Mouse (Mus musculus) CH12.LX (cell line): ENCODE measurements around the gene Calml3. TPM values are rescaled to one million over a fixed set of nuclear protein-coding genes. Genes with fewer than 3 reads are reported as not detected.

Experiments
- DNase-seq: peaks from one replicate; pipeline ENCODE4 v3.0.0-alpha.2; 2013; ENCODE audit errors: extremely low read depth
- H3K27ac ChIP-seq: 2 replicates; pipeline ENCODE4 v1.5.1; 2012; ENCODE audit warnings: low read depth, mild to moderate bottlenecking, control low read depth, moderate library complexity; ENCODE audit not compliant: insufficient read depth
- H3K27me3 ChIP-seq: replicated peaks from 2 replicates; pipeline ENCODE3; 2012; ENCODE audit warnings: inconsistent platforms
- H3K36me3 ChIP-seq, 2 experiments: replicated peaks in 1 of 2; 2 replicates each; pipeline versions ENCODE3 to v1.6.1; 2012; ENCODE audit warnings: inconsistent platforms in 1 of 2, low read length in 1 of 2, mild to moderate bottlenecking in 1 of 2, mixed read lengths in 1 of 2, moderate library complexity in 1 of 2; ENCODE audit not compliant: control insufficient read depth in 1 of 2, insufficient read depth in 1 of 2
- H3K4me1 ChIP-seq, 2 experiments: 2 replicates each; pipeline ENCODE4 v1.6.1; 2012; ENCODE audit warnings: inconsistent platforms in 1 of 2, moderate library complexity in 1 of 2; ENCODE audit not compliant: insufficient read depth in 2 of 2, control insufficient read depth in 1 of 2
- H3K4me2 ChIP-seq: 2 replicates; pipeline ENCODE4 v1.6.1; 2012; ENCODE audit warnings: low read depth, mild to moderate bottlenecking, control low read depth; ENCODE audit not compliant: poor library complexity, insufficient read depth, severe bottlenecking
- H3K4me3 ChIP-seq, 3 experiments: fragments of 150-350 bp in 1 of 3; sonication (generic) in 1 of 3; replicated peaks in 1 of 3; 2 replicates each; pipeline versions ENCODE3 to v1.5.1; 2011 to 2012; ENCODE audit warnings: low read depth in 2 of 3, low read length in 2 of 3, mild to moderate bottlenecking in 2 of 3, moderate library complexity in 2 of 3, control low read depth in 1 of 3, improper control_type of control experiment in 1 of 3, inconsistent platforms in 1 of 3, mixed read lengths in 1 of 3; ENCODE audit not compliant: poor library complexity in 1 of 3
- H3K79me2 ChIP-seq: replicated peaks from 2 replicates; pipeline ENCODE4 v1.6.1; 2012; ENCODE audit warnings: mild to moderate bottlenecking, moderate library complexity; ENCODE audit not compliant: control insufficient read depth, poor library complexity, insufficient read depth, severe bottlenecking; ENCODE audit errors: extremely low read depth
- H3K9ac ChIP-seq: 2 replicates; pipeline ENCODE4 v1.6.1; 2012; ENCODE audit warnings: low read depth, mild to moderate bottlenecking, control low read depth, moderate library complexity; ENCODE audit not compliant: insufficient read depth
- H3K9me3 ChIP-seq: replicated peaks from 2 replicates; pipeline ENCODE3; 2012; ENCODE audit warnings: low read length, inconsistent platforms, mixed read lengths
- CHD1 ChIP-seq: IDR thresholded peaks from 2 replicates; pipeline ENCODE4 v1.6.1; 2012; ENCODE audit warnings: low read depth, low read length, improper control_type of control experiment, inconsistent platforms
- CHD2 ChIP-seq: IDR thresholded peaks from 2 replicates; pipeline ENCODE4 v1.6.1; 2011; ENCODE audit warnings: low read length, improper control_type of control experiment
- CTCF ChIP-seq, 2 experiments: IDR thresholded peaks in 1 of 2; conservative IDR thresholded peaks in 1 of 2; 2 replicates each; pipeline ENCODE4 v1.5.1; 2011 to 2012; ENCODE audit warnings: low read depth in 2 of 2, low read length in 2 of 2, improper control_type of control experiment in 1 of 2, inconsistent platforms in 1 of 2, mild to moderate bottlenecking in 1 of 2, moderate library complexity in 1 of 2
- E2F4 ChIP-seq: IDR thresholded peaks from 2 replicates; pipeline ENCODE4 v1.6.1; 2011; ENCODE audit warnings: low read depth, low read length, improper control_type of control experiment; ENCODE audit not compliant: insufficient replicate concordance
- EP300 ChIP-seq: IDR thresholded peaks from 2 replicates; pipeline ENCODE4 v1.6.1; 2011; ENCODE audit warnings: low read length, improper control_type of control experiment
- GABPA ChIP-seq: IDR thresholded peaks from 2 replicates; pipeline ENCODE4 v1.6.1; 2012; ENCODE audit warnings: low read depth, low read length, improper control_type of control experiment, inconsistent platforms; ENCODE audit not compliant: insufficient replicate concordance
- HCFC1 ChIP-seq: IDR thresholded peaks from 2 replicates; pipeline ENCODE4 v1.6.1; 2012; ENCODE audit warnings: low read depth, mild to moderate bottlenecking, inconsistent platforms, low read length, improper control_type of control experiment
- JUN ChIP-seq: IDR thresholded peaks from 2 replicates; pipeline ENCODE4 v1.6.1; 2011; ENCODE audit warnings: low read depth, mild to moderate bottlenecking, low read length, improper control_type of control experiment, moderate library complexity; ENCODE audit not compliant: insufficient read depth
- KAT2A ChIP-seq: IDR thresholded peaks from 2 replicates; pipeline ENCODE4 v1.6.1; 2012; ENCODE audit warnings: low read length, improper control_type of control experiment, inconsistent platforms; ENCODE audit not compliant: insufficient replicate concordance
- MEF2A ChIP-seq: IDR thresholded peaks from 2 replicates; pipeline ENCODE4 v1.6.1; 2014; ENCODE audit warnings: low read depth, mild to moderate bottlenecking, inconsistent platforms, low read length, improper control_type of control experiment, borderline replicate concordance
- MYC ChIP-seq: IDR thresholded peaks from 2 replicates; pipeline ENCODE4 v1.6.1; 2011; ENCODE audit warnings: low read depth, mild to moderate bottlenecking, improper control_type of control experiment, low read length
- NELFE ChIP-seq: IDR thresholded peaks from 2 replicates; pipeline ENCODE4 v1.6.1; 2011; ENCODE audit warnings: low read depth, low read length, improper control_type of control experiment
- NRF1 ChIP-seq: IDR thresholded peaks from 2 replicates; pipeline ENCODE4 v1.6.1; 2014; ENCODE audit warnings: low read depth, mild to moderate bottlenecking, inconsistent platforms, low read length, improper control_type of control experiment, moderate library complexity
- RAD21 ChIP-seq: IDR thresholded peaks from 2 replicates; pipeline ENCODE4 v1.6.1; 2011; ENCODE audit warnings: low read depth, mild to moderate bottlenecking, low read length, improper control_type of control experiment, moderate library complexity
- SMC3 ChIP-seq: IDR thresholded peaks from 2 replicates; pipeline ENCODE4 v1.6.1; 2011; ENCODE audit warnings: low read depth, low read length, improper control_type of control experiment
- UBTF ChIP-seq: IDR thresholded peaks from 2 replicates; pipeline ENCODE4 v1.6.1; 2012; ENCODE audit warnings: low read depth, mild to moderate bottlenecking, inconsistent platforms, low read length, improper control_type of control experiment, moderate library complexity
- USF1 ChIP-seq: IDR thresholded peaks from 2 replicates; pipeline ENCODE4 v1.6.1; 2014; ENCODE audit warnings: low read depth, mild to moderate bottlenecking, inconsistent platforms, low read length, improper control_type of control experiment
- USF2 ChIP-seq: conservative IDR thresholded peaks from 2 replicates; pipeline ENCODE4 v1.6.1; 2011; ENCODE audit warnings: low read depth, low read length, improper control_type of control experiment
- ZMIZ1 ChIP-seq: IDR thresholded peaks from 2 replicates; pipeline ENCODE4 v1.6.1; 2012; ENCODE audit warnings: low read depth, mild to moderate bottlenecking, inconsistent platforms, low read length, improper control_type of control experiment
- ZNF384 ChIP-seq: IDR thresholded peaks from 2 replicates; pipeline ENCODE4 v1.6.1; 2012; ENCODE audit warnings: low read depth, low read length, improper control_type of control experiment, inconsistent platforms
- dilution Hi-C: fragments of 300-500 bp; cut with MboI; formaldehyde crosslinking; loops from 2 replicates; pipeline ENCODE4 v1.14.3; 2020; ENCODE audit warnings: low sequenced_read_pairs; ENCODE audit not compliant: extremely low pct_unique_long_range_greater_than_20kb, extremely low pct_ligation_motif_present
- in situ Hi-C: fragments of 300-500 bp; cut with MboI; formaldehyde crosslinking; loops from 3 replicates; pipeline ENCODE4 v1.14.3; 2019; ENCODE audit warnings: low sequenced_read_pairs, low pct_ligation_motif_present, low pct_unique_long_range_greater_than_20kb, mixed read lengths
- polyA plus RNA-seq: library from polyadenylated mRNA; unstranded; fragments of >175 nt; gene quantifications from 2 replicates; pipeline ENCODE4 v1.2.1, GENCODE M21; 2012; ENCODE audit warnings: low read depth; ENCODE audit not compliant: insufficient read length
- total RNA-seq, 2 experiments: library from RNA; depleted of rRNA; stranded (reverse); fragments of 300-350 nt in 1 of 2; fragments of >200 nt in 1 of 2; gene quantifications; 2 replicates each; pipeline ENCODE4 v1.2.3; 2012 to 2014

Gene Calml3
- total and polyA plus RNA-seq, 3 experiments, result not detected

- DNase-seq, result no peak
- Histone ChIP-seq H3K36me3 (no peaks in the 10 kb centered on the region), H3K9me3 (no peaks in the 10 kb centered on the region), H3K79me2 (no peaks in the 10 kb centered on the region), H3K27ac (no peak overlapping the region), H3K4me2 (no peak overlapping the region), H3K9ac (no peak overlapping the region), H3K4me1 (peaks cover 0 to 41% of the 10 kb centered on the region in 2 experiments; a peak in 3 of 4 replicates), H3K27me3 (peaks cover 4% of the 10 kb centered on the region), H3K4me3 (no peak overlapping the region)
- TF ChIP-seq SMC3 (no peak), CTCF (conservative IDR thresholded peaks at IDR 0.05 in 1 of 2, IDR thresholded peaks at IDR 0.05 in 1 of 2; ENCODE audit: low read depth in 2 of 2, low read length in 2 of 2) (no peak), CHD1 (no peak), NRF1 (no peak), ZNF384 (no peak), HCFC1 (no peak), UBTF (no peak), E2F4 (no peak), GABPA (no peak), KAT2A (no peak), USF2 (no peak), EP300 (no peak), USF1 (no peak), NELFE (no peak), JUN (no peak), RAD21 (no peak), ZMIZ1 (no peak), MYC (no peak), CHD2 (no peak)
- in situ Hi-C loops (no loop called here), dilution Hi-C loops (no loop called here)
Observed at GRCm38 (mm10) chr13:3788588-3788987, 15.5 kb downstream of the Calml3 start.

DNA sequence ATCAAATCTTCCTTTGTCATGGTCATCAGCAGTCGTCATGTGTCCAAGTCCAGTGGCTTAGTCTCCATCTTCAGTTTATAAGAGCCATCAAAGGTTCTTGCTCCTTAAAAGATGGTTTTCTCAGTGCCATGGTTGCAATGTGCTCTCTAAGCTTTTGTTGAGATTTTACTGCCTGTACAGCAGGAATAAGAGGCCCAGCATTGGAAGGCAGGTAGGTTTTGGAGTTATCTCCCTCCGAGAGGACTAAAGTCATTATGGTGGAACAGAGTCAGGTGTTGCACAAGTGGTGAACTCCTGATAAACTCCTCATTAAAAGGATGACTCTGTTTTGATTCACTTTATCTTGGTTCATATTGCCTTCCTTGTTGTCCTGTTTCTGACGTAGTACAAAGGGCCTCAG lies 16.5 kb downstream of the Calml3 start:
- H3K9me3 ChIP-seq, result no peaks in the 10 kb centered on the region
- DNase-seq, result no peak
- H3K4me3 ChIP-seq, result no peak overlapping the region
- peaks cover 0 to 41% of the 10 kb centered on the region in 2 experiments; a peak in 2 of 4 replicates for H3K4me1 ChIP-seq
- TF ChIP-seq CTCF (conservative IDR thresholded peaks at IDR 0.05 in 1 of 2, IDR thresholded peaks at IDR 0.05 in 1 of 2; ENCODE audit: low read depth in 2 of 2, low read length in 2 of 2), result no peak
- TF ChIP-seq MEF2A, result no peak
- TF ChIP-seq ZNF384, result no peak
- in situ Hi-C loops, result no loop called here
- peaks cover 4% of the 10 kb centered on the region for H3K27me3 ChIP-seq
- no peak overlapping the region for H3K4me2 ChIP-seq
- H3K9ac ChIP-seq, result no peak overlapping the region
- dilution Hi-C loops, result no loop called here
- no peak overlapping the region for H3K27ac ChIP-seq
- no peaks in the 10 kb centered on the region for H3K36me3 ChIP-seq
- H3K79me2 ChIP-seq, result no peaks in the 10 kb centered on the region
